Comparison of ENCODE assay signal across 15 mouse cellular contexts in the genomic region with DNA sequence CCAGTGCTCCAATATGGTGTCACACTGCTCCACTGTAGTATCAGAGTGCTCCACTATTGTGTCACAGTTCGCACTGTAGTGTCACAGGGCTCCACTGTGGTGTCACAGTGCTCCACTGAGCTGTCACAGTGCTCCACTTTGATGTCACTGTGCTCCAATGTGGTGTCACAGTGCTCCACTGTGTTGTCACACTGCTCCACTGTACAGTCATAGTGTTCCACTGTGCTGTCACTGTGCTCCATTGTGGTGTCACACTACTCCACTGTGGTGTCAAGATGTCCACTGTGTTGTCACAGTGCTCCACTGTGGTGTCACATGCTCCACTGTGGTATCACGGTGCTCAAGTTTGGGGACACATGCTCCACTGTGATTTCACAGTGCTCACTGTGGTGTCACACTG.
DNase-seq lines count a peak whose midpoint lies in the region; ATAC-seq and TF ChIP-seq lines count a peak whose summit lies in the region.
"Had no signal": no experiment of that assay in that cellular context is flagged by ENCODE, and none has a peak within 500 bp of the region (broad histone marks: within the 10 kb centered on the region; RNA-seq: fewer than 3 reads in every experiment).

No protein-coding gene starts in this region.

- WGBS in hindbrain, embryonic 10.5 days, result 64% methylated on average over 2 of the region's 2 CpGs
- 67% methylated on average over 2 of the region's 2 CpGs for WGBS in hindbrain, embryonic 11.5 days
- WGBS in embryonic facial prominence, embryonic 10.5 days, result 61% methylated on average over 2 of the region's 2 CpGs
- 49% methylated on average over 2 of the region's 2 CpGs for WGBS in cerebellum, adult 2 months

- H3K9me3 ChIP-seq in hindbrain, embryonic 10.5 days, result peaks cover 96% of the 10 kb centered on the region
- peaks cover 64% of the 10 kb centered on the region for H3K9me3 ChIP-seq in hindbrain, embryonic 11.5 days (ENCODE audit: control insufficient read depth, low read length)
- H3K9me3 ChIP-seq in embryonic facial prominence, embryonic 10.5 days, result peaks cover 93% of the 10 kb centered on the region

- no peak overlapping the region for H3K4me3 ChIP-seq in hindbrain, embryonic 10.5 days
- no peak overlapping the region for H3K4me3 ChIP-seq in hindbrain, embryonic 11.5 days (ENCODE audit: low read depth, low read length)
- no peak overlapping the region for H3K4me3 ChIP-seq in embryonic facial prominence, embryonic 10.5 days
- H3K4me3 ChIP-seq in cerebellum, adult 2 months (replicated peaks; ENCODE audit: insufficient read depth, low read depth, low read length), result no peak overlapping the region
- H3K4me3 ChIP-seq: forebrain, embryonic 12.5 days had no signal

- no peaks in the 10 kb centered on the region for H3K4me1 ChIP-seq in hindbrain, embryonic 10.5 days (replicated peaks)
- no peaks in the 10 kb centered on the region for H3K4me1 ChIP-seq in hindbrain, embryonic 11.5 days (replicated peaks; ENCODE audit: control insufficient read depth, insufficient read depth, low read length)
- no peaks in the 10 kb centered on the region for H3K4me1 ChIP-seq in embryonic facial prominence, embryonic 10.5 days
- H3K4me1 ChIP-seq in cerebellum, adult 2 months (ENCODE audit: control insufficient read depth, insufficient read depth, low read length), result no peaks in the 10 kb centered on the region
- H3K4me1 ChIP-seq: forebrain, embryonic 12.5 days had no signal

- no peak for TF ChIP-seq POLR2A in cerebellum, adult 2 months (IDR thresholded peaks at IDR 0.05; ENCODE audit: borderline replicate concordance, insufficient read depth, low read length)

- no peak overlapping the region for H3K9ac ChIP-seq in hindbrain, embryonic 11.5 days (ENCODE audit: low read depth, low read length)
- H3K9ac ChIP-seq: forebrain, embryonic 12.5 days; hindbrain, embryonic 14.5 days had no signal

- TF ChIP-seq CTCF in cerebellum, adult 2 months (IDR thresholded peaks at IDR 0.05; ENCODE audit: borderline replicate concordance, insufficient read depth, low read depth, low read length), result no peak

- H3K4me2 ChIP-seq in hindbrain, embryonic 11.5 days (replicated peaks; ENCODE audit: low read depth, low read length), result no peak overlapping the region
- H3K4me2 ChIP-seq: forebrain, embryonic 12.5 days; hindbrain, embryonic 14.5 days had no signal

- H3K36me3 ChIP-seq in hindbrain, embryonic 10.5 days, result no peaks in the 10 kb centered on the region
- H3K36me3 ChIP-seq in hindbrain, embryonic 11.5 days (ENCODE audit: control insufficient read depth, insufficient read depth, low read length), result no peaks in the 10 kb centered on the region
- no peaks in the 10 kb centered on the region for H3K36me3 ChIP-seq in embryonic facial prominence, embryonic 10.5 days (replicated peaks)
- H3K36me3 ChIP-seq: forebrain, embryonic 12.5 days had no signal

- no peak for ATAC-seq in hindbrain, embryonic 11.5 days (ENCODE audit: low FRiP score)

- no peak overlapping the region for H3K27ac ChIP-seq in hindbrain, embryonic 10.5 days
- H3K27ac ChIP-seq in hindbrain, embryonic 11.5 days (ENCODE audit: low read depth, low read length), result no peak overlapping the region
- no peak overlapping the region for H3K27ac ChIP-seq in embryonic facial prominence, embryonic 10.5 days (replicated peaks)
- no peak overlapping the region for H3K27ac ChIP-seq in cerebellum, adult 2 months (ENCODE audit: insufficient read depth, low read length)
- H3K27ac ChIP-seq: forebrain, embryonic 12.5 days; hindbrain, embryonic 14.5 days had no signal

- peak; percentile 2 for DNase-seq in hindbrain, embryonic 10.5 days (ENCODE audit: low spot score)
- DNase-seq in hindbrain, embryonic 11.5 days (ENCODE audit: low spot score), result no peak
- peak; percentile 0 for DNase-seq in ovary, postnatal 36 days (ENCODE audit: low spot score)
- no peak for DNase-seq in ovary, postnatal 10 days (ENCODE audit: low spot score)
- peak; percentile 5 for DNase-seq in embryonic facial prominence, embryonic 10.5 days (ENCODE audit: low spot score)
- peak; percentile 7 for DNase-seq in mesoderm, embryonic 11.5 days (ENCODE audit: low read depth, low spot score)
- DNase-seq in cerebellum, adult 2 months, result no peak
- no peak for DNase-seq in kidney, adult 8-10 months
- DNase-seq: cerebellum, postnatal 25 days; kidney, adult 11 months; kidney, postnatal 4 days; layer of hippocampus, postnatal 36 days; right cerebral cortex, postnatal 25 days had no signal

- H3K27me3 ChIP-seq in hindbrain, embryonic 10.5 days (ENCODE audit: insufficient read depth, poor library complexity, severe bottlenecking), result no peaks in the 10 kb centered on the region
- no peaks in the 10 kb centered on the region for H3K27me3 ChIP-seq in hindbrain, embryonic 11.5 days (ENCODE audit: control insufficient read depth, insufficient read depth, low read length)
- no peaks in the 10 kb centered on the region for H3K27me3 ChIP-seq in embryonic facial prominence, embryonic 10.5 days (replicated peaks; ENCODE audit: low read depth, poor library complexity, severe bottlenecking)
- no peaks in the 10 kb centered on the region for H3K27me3 ChIP-seq in cerebellum, adult 2 months (ENCODE audit: control insufficient read depth, insufficient read depth, low read length)
- H3K27me3 ChIP-seq: forebrain, embryonic 12.5 days had no signal

Comparison
In these comparisons a context has a peak if more than half of its experiments do, and no peak if none do; other contexts are left out.
1. DNase-seq: peak in hindbrain, embryonic 10.5 days (single experiment), ovary, postnatal 36 days (single experiment), embryonic facial prominence, embryonic 10.5 days (single experiment) and mesoderm, embryonic 11.5 days (single experiment); none in hindbrain, embryonic 11.5 days (single experiment), ovary, postnatal 10 days (single experiment), cerebellum, adult 2 months (0 of 2) and kidney, adult 8-10 months (0 of 2).